Mouse (Mus musculus) kidney, adult 10 weeks (tissue): Measurements from ENCODE around the gene Erich6. TPM values are rescaled to one million over a fixed set of nuclear protein-coding genes. Genes with fewer than 3 reads are reported as not detected.

Experiments used
- polyA plus RNA-seq: library from polyadenylated mRNA; stranded (reverse); fragments of 350-450 nt; fragmentation: Illumina TruSeq; extraction: RNeasy Lipid Tissue Mini Kit (QIAGEN cat#74804); gene quantifications from one replicate; pipeline ENCODE4 v1.2.3, GENCODE M21; 2014; ENCODE audit warnings: low read depth, low replicate concordance

The Erich6 gene
- polyA plus RNA-seq: 0.20 TPM

DNA sequence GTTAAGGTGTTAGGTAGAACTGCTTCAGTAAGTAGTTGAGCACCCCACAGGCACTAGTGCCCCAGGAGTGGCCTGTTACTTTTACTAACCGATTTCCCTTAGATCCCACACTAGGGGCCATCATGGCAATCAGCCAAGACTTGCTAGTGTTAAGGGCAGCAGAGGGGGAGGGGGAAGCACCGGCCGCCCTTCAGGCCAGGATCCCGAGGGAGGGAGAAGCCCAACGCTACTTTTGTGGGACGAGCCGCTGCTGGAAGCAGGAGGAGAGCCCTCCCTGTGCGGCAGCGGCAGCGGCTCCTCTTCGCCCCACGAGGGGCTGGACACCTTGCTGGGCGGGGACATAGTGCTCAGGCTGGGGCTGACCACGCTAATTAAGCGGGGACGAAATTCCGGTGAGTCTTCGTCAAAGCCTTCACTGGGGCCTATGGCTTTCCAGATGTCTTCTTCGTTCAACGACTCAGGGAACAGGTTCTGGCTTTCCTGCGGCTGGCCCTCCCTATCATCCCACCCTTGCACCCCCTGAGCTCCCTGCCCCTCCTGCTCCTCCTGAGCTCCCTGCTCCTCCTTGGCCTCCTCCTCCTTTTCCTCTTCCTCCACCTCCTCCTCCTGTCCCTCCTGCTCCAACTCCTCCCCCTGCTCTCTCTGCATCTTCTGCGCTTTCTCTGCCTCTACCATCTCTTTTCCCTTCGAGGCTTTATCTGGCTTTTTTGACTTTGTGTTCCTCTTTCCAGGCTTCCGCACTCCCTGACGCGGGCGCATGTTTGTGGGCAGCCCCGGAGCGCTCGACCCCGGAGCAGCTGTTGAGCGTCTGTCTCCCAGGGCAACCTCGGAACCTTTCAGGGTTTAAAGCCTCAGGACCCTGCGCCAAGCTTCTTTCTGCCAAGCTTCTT, at the start of gene Erich6:
Erich6 (minus strand) TSS at position 802 of the 890 bp plus-strand sequence.

DNA sequence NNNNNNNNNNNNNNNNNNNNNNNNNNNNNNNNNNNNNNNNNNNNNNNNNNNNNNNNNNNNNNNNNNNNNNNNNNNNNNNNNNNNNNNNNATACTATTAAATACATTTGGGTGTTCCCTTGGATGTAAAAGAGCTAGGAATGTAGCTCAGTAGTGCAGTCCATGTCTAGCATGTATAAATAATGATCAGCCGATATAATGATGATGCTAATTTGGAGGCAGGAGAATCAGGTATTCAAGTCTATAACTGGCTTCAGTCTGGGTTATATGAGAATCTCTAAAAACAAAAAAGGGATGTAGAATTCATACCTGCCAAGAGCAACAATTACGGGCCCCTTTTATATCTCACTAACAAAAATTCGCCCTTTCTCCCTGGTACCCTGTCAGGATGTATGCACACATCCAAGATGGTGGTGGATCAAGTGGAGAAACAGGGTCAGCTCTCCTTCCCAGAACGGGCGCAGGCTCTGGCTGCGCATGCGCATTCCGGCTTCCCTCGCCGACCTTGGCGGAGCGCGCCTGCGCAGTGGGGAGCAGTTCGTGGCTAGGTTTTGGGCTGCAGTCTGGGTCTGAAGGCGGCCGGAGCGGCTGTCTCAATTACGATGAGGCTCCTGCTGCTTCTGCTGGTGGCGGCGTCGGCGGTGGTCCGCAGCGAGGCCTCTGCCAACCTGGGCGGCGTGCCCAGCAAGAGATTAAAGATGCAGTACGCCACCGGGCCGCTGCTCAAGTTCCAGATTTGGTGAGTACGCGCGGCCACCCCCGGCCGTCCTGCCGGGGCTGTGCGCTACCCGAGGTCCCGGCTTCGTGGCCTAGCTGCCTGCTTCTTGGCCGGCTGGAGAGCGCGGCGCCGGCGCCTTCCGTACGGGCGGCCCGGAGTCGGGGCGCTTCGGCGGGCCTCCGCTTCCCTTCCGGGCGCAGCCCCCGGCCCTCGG, 60.6 kb downstream of the Erich6 start, which contains the start of gene Selenot:
Selenot (plus strand) TSS at position 500 of the 930 bp plus-strand sequence.

Other genes starting within 250 kb of the Erich6 start
- gene Tsc22d2, start 222.5 kb downstream of the Erich6 start, polyA plus RNA-seq: 33.1 TPM
- gene Eif2a, start 111.4 kb downstream of the Erich6 start, polyA plus RNA-seq: 175 TPM
- 332 TPM for gene Serp1, start 111.3 kb downstream of the Erich6 start, polyA plus RNA-seq
- 906 TPM for gene Selenot, start 60.6 kb downstream of the Erich6 start, polyA plus RNA-seq
- gene Siah2, start 55.2 kb upstream of the Erich6 start, polyA plus RNA-seq: 10.0 TPM
- not detected for gene Mindy4b-ps, start 185.1 kb upstream of the Erich6 start, polyA plus RNA-seq
- gene Clrn1, start 248.1 kb upstream of the Erich6 start, polyA plus RNA-seq: not detected